Mouse (Mus musculus) ES-E14 (cell line): ENCODE data around the gene Ccnd3. TPM values are rescaled to one million over a fixed set of nuclear protein-coding genes. Genes with fewer than 3 reads are reported as not detected.

Experiments
- DNase-seq: peaks from one replicate; pipeline ENCODE4 v3.0.0-alpha.2; 2013; ENCODE audit warnings: low read depth, low spot score
- H3K27ac ChIP-seq: 2 replicates; pipeline ENCODE4 v1.5.1; 2012; ENCODE audit warnings: low read depth, mild to moderate bottlenecking, low read length, moderate library complexity, mixed read lengths; ENCODE audit not compliant: poor library complexity, insufficient read depth, severe bottlenecking
- H3K36me3 ChIP-seq: 2 replicates; pipeline ENCODE4 v1.6.1; 2012; ENCODE audit warnings: mild to moderate bottlenecking, low read length, moderate library complexity, mixed read lengths; ENCODE audit not compliant: control insufficient read depth, poor library complexity, insufficient read depth, severe bottlenecking
- H3K4me1 ChIP-seq, 2 experiments: fragments of 150-350 bp in 1 of 2; sonication (generic) in 1 of 2; 2 replicates each; pipeline ENCODE4 v1.6.1; 2012; ENCODE audit warnings: low read length in 2 of 2, mild to moderate bottlenecking in 1 of 2, mixed read lengths in 1 of 2; ENCODE audit not compliant: control insufficient read depth in 2 of 2, insufficient read depth in 2 of 2, poor library complexity in 1 of 2
- H3K4me3 ChIP-seq, 2 experiments: fragments of 150-350 bp in 1 of 2; sonication (generic) in 1 of 2; 2 replicates each; pipeline ENCODE4 v1.5.1; 2012; ENCODE audit warnings: low read length in 2 of 2, low read depth in 1 of 2, mild to moderate bottlenecking in 1 of 2, mixed read lengths in 1 of 2; ENCODE audit not compliant: insufficient read depth in 1 of 2, poor library complexity in 1 of 2, severe bottlenecking in 1 of 2
- H3K9ac ChIP-seq: 2 replicates; pipeline ENCODE4 v1.6.1; 2012; ENCODE audit warnings: low read depth, mild to moderate bottlenecking, low read length, mixed read lengths; ENCODE audit not compliant: poor library complexity, insufficient read depth, severe bottlenecking
- H3K9me3 ChIP-seq: fragments of 150-350 bp; sonication (generic); 2 replicates; pipeline ENCODE4 v1.6.1; 2012; ENCODE audit warnings: low read depth, mild to moderate bottlenecking, low read length; ENCODE audit not compliant: control insufficient read depth, insufficient read depth
- CHD2 ChIP-seq: IDR thresholded peaks from 2 replicates; pipeline ENCODE4 v1.6.1; 2014; ENCODE audit warnings: mild to moderate bottlenecking, low read depth, low read length, inconsistent platforms
- HCFC1 ChIP-seq: IDR thresholded peaks from 2 replicates; pipeline ENCODE4 v1.6.1; 2012; ENCODE audit warnings: low read length, inconsistent platforms, borderline replicate concordance; ENCODE audit not compliant: insufficient read depth
- MAFK ChIP-seq: IDR thresholded peaks from 2 replicates; pipeline ENCODE4 v1.6.1; 2014; ENCODE audit warnings: mild to moderate bottlenecking, low read depth, low read length, inconsistent platforms; ENCODE audit not compliant: insufficient read depth
- ZC3H11A ChIP-seq: IDR thresholded peaks from 2 replicates; pipeline ENCODE4 v1.6.1; 2012; ENCODE audit warnings: low read depth, mild to moderate bottlenecking, inconsistent platforms, low read length, borderline replicate concordance
- ZNF384 ChIP-seq: IDR thresholded peaks from 2 replicates; pipeline ENCODE4 v1.6.1; 2012; ENCODE audit warnings: low read depth, low read length, inconsistent platforms
- in situ Hi-C, 2 experiments: fragments of 600-800 bp; cut with MboI; formaldehyde crosslinking; loops; one replicate each; pipeline ENCODE4 v1.15.1; 2025; ENCODE audit warnings: low sequenced_read_pairs in 2 of 2, inconsistent platforms in 1 of 2; ENCODE audit not compliant: unreplicated experiment in 2 of 2
- total RNA-seq: library from RNA; depleted of rRNA; stranded (reverse); fragments of 300-350 nt; gene quantifications from 2 replicates; pipeline ENCODE4 v1.2.3, GENCODE M21; 2012

Gene Ccnd3
- total RNA-seq, 1 experiment = 131 TPM

- no peak for TF ChIP-seq ZNF384
- TF ChIP-seq ZC3H11A = no peak
- TF ChIP-seq CHD2 = no peak
- no peak for TF ChIP-seq MAFK
- no peak for TF ChIP-seq HCFC1
- no peak for DNase-seq
- no peaks in the 10 kb centered on the region for H3K9me3 ChIP-seq
- H3K27ac ChIP-seq = no peak overlapping the region
- H3K4me3 ChIP-seq = no peak overlapping the region
- H3K4me1 ChIP-seq = peaks cover 22 to 33% of the 10 kb centered on the region in 2 experiments
- H3K36me3 ChIP-seq = no peaks in the 10 kb centered on the region
- no peak overlapping the region for H3K9ac ChIP-seq
- in situ Hi-C loops = no loop called here
Observed at GRCm38 (mm10) chr17:47516232-47516631, 11.4 kb downstream of the Ccnd3 start.

DNA sequence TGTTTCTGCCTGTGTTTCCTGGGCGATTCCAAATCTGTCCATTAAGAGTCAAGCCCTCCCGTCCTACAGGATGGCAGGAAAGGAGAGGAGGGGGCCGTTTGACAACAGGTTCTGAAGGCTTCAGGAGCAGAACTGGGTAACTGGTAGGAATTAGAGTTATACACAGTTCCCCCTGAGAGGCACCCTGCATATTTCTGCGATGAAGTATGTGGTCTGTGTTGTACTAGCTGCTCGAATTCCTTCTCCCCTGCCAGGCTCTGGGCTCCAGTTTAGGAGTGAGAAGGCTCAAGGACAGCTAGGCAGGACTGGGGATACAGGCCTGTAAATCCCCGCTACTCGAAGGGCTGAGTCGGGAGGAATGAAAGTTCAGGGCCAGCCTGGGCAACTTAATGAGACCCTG lies 13.4 kb downstream of the Ccnd3 start:
- DNase-seq = no peak
- TF ChIP-seq ZNF384 = no peak
- no peak for TF ChIP-seq HCFC1
- no peak for TF ChIP-seq CHD2
- TF ChIP-seq ZC3H11A = no peak
- no peak for TF ChIP-seq MAFK
- H3K4me3 ChIP-seq = no peak overlapping the region; a peak in 1 of 4 replicates

GRCm38 (mm10) chr17:47521551-47522258 lies 16.9 kb downstream of the Ccnd3 start:
- H3K9me3 ChIP-seq = no peaks in the 10 kb centered on the region
- H3K9ac ChIP-seq = peak overlapping the region; percentile 84
- peak overlapping the region; percentile 98 for H3K27ac ChIP-seq
- peak overlapping the region; percentile 15 to 62 for H3K4me3 ChIP-seq
- peak; percentile 90 for DNase-seq
- in situ Hi-C loops = no loop called here
- H3K4me1 ChIP-seq = peaks cover 28 to 30% of the 10 kb centered on the region in 2 experiments
- TF ChIP-seq CHD2 (0 out of 2 replicates have a peak, but pooled peaks have one; percentile 8), MAFK (no peak)
- no peaks in the 10 kb centered on the region for H3K36me3 ChIP-seq

More for the DNA sequence above, 13.4 kb downstream of the Ccnd3 start:
- peak overlapping the region; percentile 32; the same call in 1 of the 2 replicates for H3K9ac ChIP-seq
- H3K4me1 ChIP-seq = peaks cover 27 to 31% of the 10 kb centered on the region in 2 experiments
- peak overlapping the region; percentile 3; the same call in 1 of the 2 replicates for H3K27ac ChIP-seq
- in situ Hi-C loops = no loop called here
- no peaks in the 10 kb centered on the region for H3K36me3 ChIP-seq
- H3K9me3 ChIP-seq = no peaks in the 10 kb centered on the region

GRCm38 (mm10) chr17:47522536-47522935 lies 17.7 kb downstream of the Ccnd3 start:
- no peak for DNase-seq
- Histone ChIP-seq H3K4me1 (peaks cover 31 to 37% of the 10 kb centered on the region in 2 experiments), H3K36me3 (no peaks in the 10 kb centered on the region), H3K9me3 (no peaks in the 10 kb centered on the region), H3K27ac (peak overlapping the region; percentile 98), H3K9ac (peak overlapping the region; percentile 84; the same call in 1 of the 2 replicates), H3K4me3 (peak overlapping the region in 1 of 2 experiments; percentile 62; a peak in 1 of 4 replicates)
- TF ChIP-seq ZNF384 (no peak), HCFC1 (no peak), ZC3H11A (no peak), CHD2 (no peak), MAFK (no peak)
- in situ Hi-C loops = no loop called here
